ENCODE assay signal across 36 mouse cellular contexts in the genomic region with DNA sequence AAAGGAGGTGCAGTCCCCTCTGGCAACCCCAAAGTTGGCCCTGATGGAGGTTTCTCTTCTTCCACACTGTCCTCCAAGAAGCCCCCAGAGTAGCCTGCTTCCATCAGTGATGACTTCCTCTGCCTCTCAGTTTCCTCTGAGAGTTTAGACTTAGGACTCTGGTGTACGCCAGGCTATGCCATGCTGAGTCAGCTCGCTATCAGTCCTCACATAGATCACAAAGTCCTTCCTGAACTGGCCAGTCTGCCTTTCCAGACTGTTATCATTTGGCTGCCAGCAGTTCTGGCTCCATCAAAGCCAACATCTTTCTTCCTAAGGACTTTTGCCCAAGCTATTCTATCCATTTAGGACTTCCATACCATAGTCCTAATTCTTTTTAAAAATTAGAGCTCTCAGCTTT. TPM values are rescaled to one million over a fixed set of nuclear protein-coding genes. Genes with fewer than 3 reads are reported as not detected.
DNase-seq lines count a peak whose midpoint lies in the region; ATAC-seq and TF ChIP-seq lines count a peak whose summit lies in the region.
"Had no signal": no experiment of that assay in that cellular context is flagged by ENCODE, and none has a peak within 500 bp of the region (broad histone marks: within the 10 kb centered on the region; RNA-seq: fewer than 3 reads in every experiment).

No protein-coding gene starts in this region.

- H3K9ac ChIP-seq in liver, embryonic 13.5 days: no peak overlapping the region
- no peak overlapping the region for H3K9ac ChIP-seq in liver, embryonic 12.5 days
- H3K9ac ChIP-seq in intestine, embryonic 16.5 days (ENCODE audit: low read depth, low read length): no peak overlapping the region
- H3K9ac ChIP-seq in stomach, postnatal 0 days (ENCODE audit: low read length): no peak overlapping the region
- H3K9ac ChIP-seq: heart, embryonic 15.5 days; hindbrain, embryonic 12.5 days; limb, embryonic 13.5 days; midbrain, embryonic 15.5 days had no signal

- peak; percentile 10 for DNase-seq in kidney, adult 11 months
- no peak for DNase-seq in kidney, postnatal 10 days
- no peak for DNase-seq in liver, embryonic 13.5 days
- DNase-seq in stomach, postnatal 0 days (ENCODE audit: low spot score): peak; percentile 28
- no peak for DNase-seq in left cerebral cortex, postnatal 10 days (ENCODE audit: extremely low spot score in 1 of 2, low spot score in 2 of 2)
- no peak for DNase-seq in thymus, postnatal 10 days (ENCODE audit: low spot score in 2 of 2)
- DNase-seq: adrenal gland, adult 2 months; adrenal gland, postnatal 36 days; cerebellum, adult 18-20 months; cerebellum, postnatal 10 days; gastrocnemius, postnatal 36 days; heart, adult 2 months; kidney, adult 9 months; right cerebral cortex, adult 18-20 months; thymus, adult 2 months; thymus, postnatal 4 days had no signal

- intact Hi-C loops in left cerebral cortex, postnatal 10 days (cut with DNase I): no loop called here

- H3K4me2 ChIP-seq in liver, embryonic 13.5 days: no peak overlapping the region
- no peak overlapping the region for H3K4me2 ChIP-seq in liver, embryonic 12.5 days
- H3K4me2 ChIP-seq in intestine, embryonic 16.5 days (ENCODE audit: low read depth, low read length): no peak overlapping the region
- H3K4me2 ChIP-seq in stomach, postnatal 0 days (replicated peaks; ENCODE audit: low read depth): no peak overlapping the region
- H3K4me2 ChIP-seq: heart, embryonic 15.5 days; hindbrain, embryonic 12.5 days; limb, embryonic 13.5 days; midbrain, embryonic 15.5 days had no signal

- no peak overlapping the region for H3K27ac ChIP-seq in liver, embryonic 13.5 days
- H3K27ac ChIP-seq in liver, embryonic 12.5 days: no peak overlapping the region
- no peak overlapping the region for H3K27ac ChIP-seq in intestine, embryonic 16.5 days (ENCODE audit: low read length)
- no peak overlapping the region for H3K27ac ChIP-seq in stomach, postnatal 0 days (replicated peaks)
- H3K27ac ChIP-seq: heart, adult 2 months; heart, embryonic 15.5 days; hindbrain, embryonic 12.5 days; layer of hippocampus, adult 2 months; left cerebral cortex, adult 2 months; limb, embryonic 13.5 days; macrophage; midbrain, embryonic 10.5 days; midbrain, embryonic 15.5 days had no signal

- TF ChIP-seq EP300 in stomach, postnatal 0 days (optimal IDR thresholded peaks at IDR 0.05): no peak

- 8% methylated on average over 2 of the region's 2 CpGs for WGBS in liver, embryonic 13.5 days (ENCODE audit: insufficient replicate concordance)
- 11% methylated on average over 2 of the region's 2 CpGs for WGBS in liver, embryonic 12.5 days (ENCODE audit: insufficient replicate concordance)
- 45% methylated on average over 2 of the region's 2 CpGs for WGBS in intestine, embryonic 16.5 days
- 62% methylated on average over 2 of the region's 2 CpGs for WGBS in stomach, postnatal 0 days

- H3K4me3 ChIP-seq in liver, embryonic 13.5 days (replicated peaks): no peak overlapping the region
- no peak overlapping the region for H3K4me3 ChIP-seq in liver, embryonic 12.5 days
- no peak overlapping the region for H3K4me3 ChIP-seq in intestine, embryonic 16.5 days (ENCODE audit: low read length)
- no peak overlapping the region for H3K4me3 ChIP-seq in stomach, postnatal 0 days (ENCODE audit: low read depth, low read length)
- H3K4me3 ChIP-seq: heart, adult 2 months; heart, embryonic 15.5 days; hindbrain, embryonic 12.5 days; layer of hippocampus, adult 2 months; left cerebral cortex, adult 2 months; limb, embryonic 13.5 days; midbrain, embryonic 10.5 days; midbrain, embryonic 15.5 days had no signal

- peak; percentile 43; the same call in 1 of the 2 replicates for ATAC-seq in liver, embryonic 13.5 days (ENCODE audit: low read depth)
- ATAC-seq in liver, embryonic 12.5 days: no peak
- peak; percentile 59 for ATAC-seq in intestine, embryonic 16.5 days
- ATAC-seq in stomach, postnatal 0 days (ENCODE audit: low FRiP score, low TSS enrichment): peak; percentile 53; the same call in 1 of the 2 replicates
- ATAC-seq: activated CD4-positive, CD25-positive, alpha-beta regulatory T cell, adult 4 months; CD4-positive, CD25-positive, alpha-beta regulatory T cell, adult 4 months; forebrain, embryonic 14.5 days; lung, postnatal 0 days; midbrain, embryonic 15.5 days had no signal

- no peaks in the 10 kb centered on the region for H3K9me3 ChIP-seq in liver, embryonic 13.5 days (replicated peaks)
- H3K9me3 ChIP-seq in liver, embryonic 12.5 days (replicated peaks): no peaks in the 10 kb centered on the region
- H3K9me3 ChIP-seq in intestine, embryonic 16.5 days (ENCODE audit: control insufficient read depth, low read length): no peaks in the 10 kb centered on the region
- H3K9me3 ChIP-seq in stomach, postnatal 0 days (ENCODE audit: control insufficient read depth, low read length): no peaks in the 10 kb centered on the region
- H3K9me3 ChIP-seq: heart, embryonic 15.5 days; hindbrain, embryonic 12.5 days; limb, embryonic 13.5 days; midbrain, embryonic 15.5 days had no signal

- H3K4me1 ChIP-seq in liver, embryonic 13.5 days (replicated peaks): no peaks in the 10 kb centered on the region
- H3K4me1 ChIP-seq in liver, embryonic 12.5 days: peaks cover 21% of the 10 kb centered on the region; the same call in 1 of the 2 replicates
- peaks cover 14% of the 10 kb centered on the region for H3K4me1 ChIP-seq in intestine, embryonic 16.5 days (ENCODE audit: control insufficient read depth, insufficient read depth, low read length)
- H3K4me1 ChIP-seq in stomach, postnatal 0 days (replicated peaks; ENCODE audit: control insufficient read depth, insufficient read depth): no peaks in the 10 kb centered on the region

- no peaks in the 10 kb centered on the region for H3K27me3 ChIP-seq in liver, embryonic 13.5 days
- H3K27me3 ChIP-seq in liver, embryonic 12.5 days (replicated peaks): peaks cover 5% of the 10 kb centered on the region
- no peaks in the 10 kb centered on the region for H3K27me3 ChIP-seq in intestine, embryonic 16.5 days (replicated peaks; ENCODE audit: control insufficient read depth, insufficient read depth, low read length)
- H3K27me3 ChIP-seq in stomach, postnatal 0 days (ENCODE audit: control insufficient read depth, insufficient read depth, low read length): no peaks in the 10 kb centered on the region
- H3K27me3 ChIP-seq: heart, embryonic 15.5 days; hindbrain, embryonic 12.5 days; limb, embryonic 13.5 days; midbrain, embryonic 15.5 days had no signal

- no peaks in the 10 kb centered on the region for H3K36me3 ChIP-seq in liver, embryonic 13.5 days
- no peaks in the 10 kb centered on the region for H3K36me3 ChIP-seq in liver, embryonic 12.5 days
- no peaks in the 10 kb centered on the region for H3K36me3 ChIP-seq in intestine, embryonic 16.5 days (ENCODE audit: control insufficient read depth, insufficient read depth, low read length)
- H3K36me3 ChIP-seq in stomach, postnatal 0 days (ENCODE audit: control insufficient read depth, insufficient read depth, low read length): no peaks in the 10 kb centered on the region
- H3K36me3 ChIP-seq: heart, embryonic 15.5 days; hindbrain, embryonic 12.5 days; limb, embryonic 13.5 days; midbrain, embryonic 10.5 days; midbrain, embryonic 15.5 days had no signal

- no peak for TF ChIP-seq CTCF in stomach, postnatal 0 days (IDR thresholded peaks at IDR 0.05; ENCODE audit: low read depth)

RNA-seq across cellular contexts. Expression of a gene that starts 9.4 kb away (rescaled TPM):
- 0.20 and 0.53 TPM in 2 replicates for polyA plus RNA-seq in liver, embryonic 13.5 days (2015; fragmentation: Nextera tagmentation; extraction: Ambion mirVana)
- polyA plus RNA-seq in liver, embryonic 12.5 days (2016; fragmentation: Nextera tagmentation; extraction: Ambion mirVana): 0.32 TPM in 1 of 2 replicates, not detected in the other
- polyA plus RNA-seq in intestine, embryonic 16.5 days (2015; fragmentation: Nextera tagmentation; extraction: Ambion mirVana): 0.72 and 0.99 TPM in 2 replicates
- polyA plus RNA-seq in stomach, postnatal 0 days (2015; fragmentation: Nextera tagmentation; extraction: Ambion mirVana): 4.5 and 4.9 TPM in 2 replicates
- total RNA-seq in left cerebral cortex, postnatal 10 days (2021): not detected
- total RNA-seq: gastrocnemius, adult 18-20 months; gastrocnemius, postnatal 36 days; heart, adult 2 months; heart, postnatal 25 days; layer of hippocampus, adult 2 months; layer of hippocampus, postnatal 14 days; left cerebral cortex, adult 2 months; left cerebral cortex, postnatal 36 days; neutrophil, adult 5-6 weeks had no signal
- polyA plus RNA-seq: activated CD4-positive, CD25-positive, alpha-beta regulatory T cell, adult 4 months; CD4-positive, CD25-positive, alpha-beta regulatory T cell, adult 4 months; heart, adult 2 months; macrophage; spleen, adult 2 months; thymus, adult 2 months had no signal

RNA-seq across cellular contexts. Expression of a gene that starts 14.2 kb away (rescaled TPM):
- polyA plus RNA-seq in liver, embryonic 13.5 days (2015; fragmentation: Nextera tagmentation; extraction: Ambion mirVana): 10.4 and 12.4 TPM in 2 replicates
- polyA plus RNA-seq in liver, embryonic 12.5 days (2016; fragmentation: Nextera tagmentation; extraction: Ambion mirVana): 12.3 and 13.6 TPM in 2 replicates
- polyA plus RNA-seq in intestine, embryonic 16.5 days (2015; fragmentation: Nextera tagmentation; extraction: Ambion mirVana): 33.0 and 34.9 TPM in 2 replicates
- 34.5 and 35.5 TPM in 2 replicates for polyA plus RNA-seq in stomach, postnatal 0 days (2015; fragmentation: Nextera tagmentation; extraction: Ambion mirVana)
- total RNA-seq in left cerebral cortex, postnatal 10 days (2021): 10 to 100 TPM in 1 of 2 experiments, 1 to 10 TPM in 1; 9.9 to 14.9 TPM

Comparison
In these comparisons a context has a peak if more than half of its experiments do, and no peak if none do; other contexts are left out.
1. DNase-seq: peak in kidney, adult 11 months (single experiment) and stomach, postnatal 0 days (single experiment); none in kidney, postnatal 10 days (single experiment), liver, embryonic 13.5 days (single experiment), left cerebral cortex, postnatal 10 days (0 of 2) and thymus, postnatal 10 days (0 of 2).